Mouse (Mus musculus): ENCODE data around the gene Bzw1.

Bzw1 gene

GRCm38 (mm10) chr1:58423371-58424248 is 30.9 kb downstream of the Bzw1 start, which contains the start of gene Clk1:
Gene Clk1 (minus strand): TSS chr1:58424066.
- Histone ChIP-seq H3K4me1 (replicated peaks; ENCODE audit: low read depth, low read length) (peaks cover 57% of the 10 kb centered on the region), H3K27me3 (ENCODE audit: insufficient read depth, low read length) (no peaks in the 10 kb centered on the region), H3K4me3 (replicated peaks; ENCODE audit: low read length) (peak within 1 kb of the TSS; percentile 99), H3K9me3 (ENCODE audit: low read length) (no peaks in the 10 kb centered on the region), H3K36me3 (ENCODE audit: insufficient read depth, low read length) (peaks cover 41% of the 10 kb centered on the region)
- TF ChIP-seq CTCF (conservative IDR thresholded peaks at IDR 0.05; ENCODE audit: low read length), result no peak
- TF ChIP-seq NANOG (IDR thresholded peaks at IDR 0.05; ENCODE audit: borderline replicate concordance, low read length), result no peak

DNA sequence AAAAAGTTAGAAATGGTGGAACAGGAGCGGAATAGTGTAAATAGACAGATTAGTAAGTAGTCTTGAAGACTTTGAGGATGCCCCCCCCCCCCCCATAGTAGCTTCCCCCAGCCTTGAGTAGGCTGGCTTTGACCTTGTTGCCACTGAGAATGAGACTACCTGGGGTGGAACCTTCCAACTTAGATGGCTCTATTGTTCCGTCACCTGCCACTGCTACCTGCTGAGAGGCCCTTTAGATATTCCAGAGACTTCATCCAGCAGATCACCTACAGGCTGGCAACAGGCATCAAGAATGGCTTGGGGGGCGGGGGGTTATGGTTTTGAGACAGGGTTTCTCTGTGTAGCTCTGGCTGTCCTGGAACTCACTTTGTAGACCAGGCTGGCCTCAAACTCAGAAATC is 31.9 kb downstream of the Bzw1 start:
- TF ChIP-seq POU5F1 (IDR thresholded peaks at IDR 0.05; ENCODE audit: borderline replicate concordance, low read length), result no peak
- peak; percentile 89 for TF ChIP-seq NANOG (IDR thresholded peaks at IDR 0.05; ENCODE audit: borderline replicate concordance, low read length)
- TF ChIP-seq CTCF (conservative IDR thresholded peaks at IDR 0.05; ENCODE audit: low read length), result no peak
- Histone ChIP-seq H3K4me3 (replicated peaks; ENCODE audit: low read length) (peak overlapping the region; percentile 99), H3K9me3 (ENCODE audit: low read length) (no peaks in the 10 kb centered on the region), H3K36me3 (ENCODE audit: insufficient read depth, low read length) (peaks cover 38% of the 10 kb centered on the region), H3K27me3 (ENCODE audit: insufficient read depth, low read length) (no peaks in the 10 kb centered on the region), H3K4me1 (replicated peaks; ENCODE audit: low read depth, low read length) (peaks cover 51% of the 10 kb centered on the region)

- TF ChIP-seq NANOG (IDR thresholded peaks at IDR 0.05; ENCODE audit: borderline replicate concordance, low read length), result no peak
- TF ChIP-seq POU5F1 (IDR thresholded peaks at IDR 0.05; ENCODE audit: borderline replicate concordance, low read length), result no peak
- TF ChIP-seq CTCF (conservative IDR thresholded peaks at IDR 0.05; ENCODE audit: low read length), result no peak
- H3K9me3 ChIP-seq (ENCODE audit: low read length), result no peaks in the 10 kb centered on the region
- peaks cover 53% of the 10 kb centered on the region for H3K4me1 ChIP-seq (replicated peaks; ENCODE audit: low read depth, low read length)
- H3K36me3 ChIP-seq (ENCODE audit: insufficient read depth, low read length), result peaks cover 67% of the 10 kb centered on the region
- no peaks in the 10 kb centered on the region for H3K27me3 ChIP-seq (ENCODE audit: insufficient read depth, low read length)
- H3K4me3 ChIP-seq (replicated peaks; ENCODE audit: low read length), result peak overlapping the region; percentile 92
Observed at GRCm38 (mm10) chr1:58444691-58445090, 52.0 kb downstream of the Bzw1 start.

- no peaks in the 10 kb centered on the region for H3K27me3 ChIP-seq (ENCODE audit: insufficient read depth, low read length)
- peaks cover 65% of the 10 kb centered on the region for H3K36me3 ChIP-seq (ENCODE audit: insufficient read depth, low read length)
- H3K9me3 ChIP-seq (ENCODE audit: low read length), result no peaks in the 10 kb centered on the region
- peak; percentile 28; the same call in 1 of the 2 replicates for TF ChIP-seq POU5F1 (IDR thresholded peaks at IDR 0.05; ENCODE audit: borderline replicate concordance, low read length)
- no peak for TF ChIP-seq NANOG (IDR thresholded peaks at IDR 0.05; ENCODE audit: borderline replicate concordance, low read length)
- H3K4me3 ChIP-seq (replicated peaks; ENCODE audit: low read length), result peak within 1 kb of the TSS; percentile 92
- peaks cover 53% of the 10 kb centered on the region for H3K4me1 ChIP-seq (replicated peaks; ENCODE audit: low read depth, low read length)
Observed at GRCm38 (mm10) chr1:58445143-58445722, 52.5 kb downstream of the Bzw1 start, which contains the start of the genes Nif3l1 and Ppil3. Gene Nif3l1 (plus strand): TSS chr1:58445151. Gene Ppil3 (minus strand): TSS chr1:58445486.

GRCm38 (mm10) chr1:58445861-58446260 is 53.2 kb downstream of the Bzw1 start:
- Histone ChIP-seq H3K4me1 (replicated peaks; ENCODE audit: low read depth, low read length) (peaks cover 53% of the 10 kb centered on the region), H3K27me3 (ENCODE audit: insufficient read depth, low read length) (no peaks in the 10 kb centered on the region), H3K9me3 (ENCODE audit: low read length) (no peaks in the 10 kb centered on the region), H3K36me3 (ENCODE audit: insufficient read depth, low read length) (peaks cover 65% of the 10 kb centered on the region), H3K4me3 (replicated peaks; ENCODE audit: low read length) (peak overlapping the region; percentile 92)
- TF ChIP-seq CTCF (conservative IDR thresholded peaks at IDR 0.05; ENCODE audit: low read length), result no peak
- TF ChIP-seq NANOG (IDR thresholded peaks at IDR 0.05; ENCODE audit: borderline replicate concordance, low read length), result no peak
- no peak for TF ChIP-seq POU5F1 (IDR thresholded peaks at IDR 0.05; ENCODE audit: borderline replicate concordance, low read length)

GRCm38 (mm10) chr1:58447766-58448165 is 55.1 kb downstream of the Bzw1 start:
- peaks cover 47% of the 10 kb centered on the region for H3K4me1 ChIP-seq (replicated peaks; ENCODE audit: low read depth, low read length)
- H3K4me3 ChIP-seq (replicated peaks; ENCODE audit: low read length), result no peak overlapping the region
- TF ChIP-seq CTCF (conservative IDR thresholded peaks at IDR 0.05; ENCODE audit: low read length) (no peak), POU5F1 (IDR thresholded peaks at IDR 0.05; ENCODE audit: borderline replicate concordance, low read length) (no peak), NANOG (IDR thresholded peaks at IDR 0.05; ENCODE audit: borderline replicate concordance, low read length) (no peak)
- peaks cover 63% of the 10 kb centered on the region for H3K36me3 ChIP-seq (ENCODE audit: insufficient read depth, low read length)
- no peaks in the 10 kb centered on the region for H3K27me3 ChIP-seq (ENCODE audit: insufficient read depth, low read length)
- H3K9me3 ChIP-seq (ENCODE audit: low read length), result no peaks in the 10 kb centered on the region

DNA sequence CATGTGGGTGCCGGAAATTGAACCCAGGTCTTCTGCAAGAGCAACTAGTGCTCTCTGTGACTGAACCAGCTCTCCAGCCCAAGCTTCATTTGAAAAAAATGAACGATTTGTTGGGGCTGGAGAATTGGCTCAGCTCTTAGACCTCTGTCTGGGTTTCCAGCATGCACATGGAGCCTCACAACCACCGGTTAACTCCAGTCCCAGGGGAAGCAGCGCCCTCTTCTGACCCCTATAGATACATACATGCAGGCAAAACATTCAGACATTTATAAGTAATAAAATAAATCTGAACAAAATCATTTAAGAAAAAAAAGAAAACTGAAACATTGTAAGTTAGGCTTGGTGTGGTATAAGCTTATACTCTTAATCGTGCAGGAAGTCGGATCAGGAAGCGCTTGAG is 55.7 kb downstream of the Bzw1 start:
- Histone ChIP-seq H3K4me3 (replicated peaks; ENCODE audit: low read length) (no peak overlapping the region), H3K9me3 (ENCODE audit: low read length) (no peaks in the 10 kb centered on the region), H3K36me3 (ENCODE audit: insufficient read depth, low read length) (peaks cover 66% of the 10 kb centered on the region), H3K27me3 (ENCODE audit: insufficient read depth, low read length) (no peaks in the 10 kb centered on the region), H3K4me1 (replicated peaks; ENCODE audit: low read depth, low read length) (peaks cover 47% of the 10 kb centered on the region)
- TF ChIP-seq NANOG (IDR thresholded peaks at IDR 0.05; ENCODE audit: borderline replicate concordance, low read length) (no peak), CTCF (conservative IDR thresholded peaks at IDR 0.05; ENCODE audit: low read length) (peak; percentile 45; the same call in 1 of the 2 replicates)

DNA sequence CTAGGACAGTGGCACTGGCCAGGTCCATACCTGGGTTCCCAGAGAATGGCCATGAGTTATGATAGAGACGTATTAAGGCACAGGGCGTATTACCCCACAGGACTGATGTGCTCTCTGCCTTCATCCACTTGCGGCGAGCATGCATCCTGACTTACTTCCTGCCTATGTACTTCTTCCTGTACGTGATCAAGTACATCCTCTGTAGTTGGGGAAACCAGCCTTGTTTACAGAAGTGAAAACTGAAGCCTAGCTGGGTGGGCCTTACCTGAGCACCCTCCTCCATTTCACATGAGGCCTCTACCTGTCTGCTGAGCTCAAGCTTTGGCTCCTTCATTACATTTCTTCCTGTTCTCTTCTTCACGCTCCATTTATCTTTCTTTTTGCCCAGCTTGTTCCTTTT is 61.6 kb downstream of the Bzw1 start:
- Histone ChIP-seq H3K4me1 (replicated peaks; ENCODE audit: low read depth, low read length) (peaks cover 31% of the 10 kb centered on the region), H3K36me3 (ENCODE audit: insufficient read depth, low read length) (peaks cover 96% of the 10 kb centered on the region), H3K27me3 (ENCODE audit: insufficient read depth, low read length) (no peaks in the 10 kb centered on the region), H3K4me3 (replicated peaks; ENCODE audit: low read length) (no peak overlapping the region), H3K9me3 (ENCODE audit: low read length) (no peaks in the 10 kb centered on the region)
- no peak for TF ChIP-seq NANOG (IDR thresholded peaks at IDR 0.05; ENCODE audit: borderline replicate concordance, low read length)
- TF ChIP-seq CTCF (conservative IDR thresholded peaks at IDR 0.05; ENCODE audit: low read length), result no peak
- TF ChIP-seq POU5F1 (IDR thresholded peaks at IDR 0.05; ENCODE audit: borderline replicate concordance, low read length), result no peak
